Mouse (Mus musculus) kidney, adult 9 months (tissue): Measurements from ENCODE around the gene Ica1.
A peak's percentile ranks its signal among the peaks of the same experiment; 100 is the strongest.

ENCODE experiments used
- DNase-seq: peaks from one replicate; pipeline ENCODE4 v3.0.0; 2022

The Ica1 gene

GRCm38 (mm10) chr6:8741659-8742058, 36.6 kb downstream of the Ica1 start:
- DNase-seq, result no peak

GRCm38 (mm10) chr6:8740092-8740491, 38.2 kb downstream of the Ica1 start:
- no peak for DNase-seq

GRCm38 (mm10) chr6:8738396-8738795, 39.9 kb downstream of the Ica1 start:
- peak; percentile 6 for DNase-seq

GRCm38 (mm10) chr6:8736493-8736820, 41.8 kb downstream of the Ica1 start:
- DNase-seq, result no peak

GRCm38 (mm10) chr6:8735657-8736492, 42.4 kb downstream of the Ica1 start:
- peak; percentile 73 for DNase-seq

- no peak for DNase-seq
Observed at GRCm38 (mm10) chr6:8735044-8735443, 43.2 kb downstream of the Ica1 start.

GRCm38 (mm10) chr6:8732492-8732891, 45.8 kb downstream of the Ica1 start:
- DNase-seq, result no peak

- no peak for DNase-seq
Observed at GRCm38 (mm10) chr6:8731656-8732191, 46.6 kb downstream of the Ica1 start.

- DNase-seq, result no peak
Observed at GRCm38 (mm10) chr6:8730433-8730832, 47.9 kb downstream of the Ica1 start.

- DNase-seq, result no peak
Observed at GRCm38 (mm10) chr6:8727806-8728205, 50.5 kb downstream of the Ica1 start.

GRCm38 (mm10) chr6:8725610-8726009, 52.7 kb downstream of the Ica1 start:
- no peak for DNase-seq

GRCm38 (mm10) chr6:8719692-8720091, 58.6 kb downstream of the Ica1 start:
- DNase-seq, result no peak

GRCm38 (mm10) chr6:8717967-8718366, 60.3 kb downstream of the Ica1 start:
- DNase-seq, result no peak

GRCm38 (mm10) chr6:8716539-8716938, 61.7 kb downstream of the Ica1 start:
- no peak for DNase-seq

GRCm38 (mm10) chr6:8711246-8711645, 67.0 kb downstream of the Ica1 start:
- DNase-seq, result no peak

- peak; percentile 72 for DNase-seq
Observed at GRCm38 (mm10) chr6:8694636-8695514, 83.4 kb downstream of the Ica1 start.

- DNase-seq, result no peak
Observed at GRCm38 (mm10) chr6:8693926-8694635, 84.2 kb downstream of the Ica1 start.

- DNase-seq, result no peak
Observed at GRCm38 (mm10) chr6:8693141-8693881, 85.0 kb downstream of the Ica1 start.

GRCm38 (mm10) chr6:8691199-8691975, 86.9 kb downstream of the Ica1 start:
- DNase-seq, result no peak

- no peak for DNase-seq
Observed at GRCm38 (mm10) chr6:8690441-8690840, 87.8 kb downstream of the Ica1 start.
